Mouse (Mus musculus) myocyte (in vitro differentiated cells): ENCODE data around the gene Gab1.

Experiments
- CEBPB ChIP-seq: IDR thresholded peaks from 2 replicates; pipeline ENCODE4 v1.6.1; 2011; ENCODE audit warnings: mild to moderate bottlenecking, moderate library complexity; ENCODE audit not compliant: poor library complexity, insufficient read depth, severe bottlenecking
- E2F4 ChIP-seq: IDR thresholded peaks from one replicate; pipeline ENCODE4 v1.6.1; 2011; ENCODE audit warnings: mild to moderate bottlenecking, control low read depth, moderate library complexity; ENCODE audit not compliant: insufficient read depth
- MAX ChIP-seq: IDR thresholded peaks from one replicate; pipeline ENCODE4 v1.6.1; 2011; ENCODE audit warnings: low read depth, mild to moderate bottlenecking, control low read depth
- MYOD1 ChIP-seq, 3 experiments: IDR thresholded peaks; one replicate each; pipeline ENCODE4 v1.6.1; 2011; ENCODE audit warnings: control low read depth in 2 of 3, low read depth in 2 of 3, mild to moderate bottlenecking in 2 of 3, moderate library complexity in 1 of 3; ENCODE audit not compliant: insufficient read length in 2 of 3, control insufficient read depth in 1 of 3
- MYOG ChIP-seq, 3 experiments: IDR thresholded peaks; one replicate each; pipeline ENCODE4 v1.6.1; 2011; ENCODE audit warnings: control low read depth in 2 of 3, low read depth in 2 of 3, mild to moderate bottlenecking in 2 of 3; ENCODE audit not compliant: insufficient read length in 2 of 3, control insufficient read depth in 1 of 3, insufficient read depth in 1 of 3
- POLR2A ChIP-seq: IDR thresholded peaks from one replicate; pipeline ENCODE4 v1.6.1; 2011; ENCODE audit warnings: low read depth, mild to moderate bottlenecking, control low read depth, moderate library complexity; ENCODE audit not compliant: insufficient read length
- POLR2AphosphoS2 ChIP-seq: IDR thresholded peaks from one replicate; pipeline ENCODE4 v1.6.1; 2011; ENCODE audit warnings: low read depth, control low read depth; ENCODE audit not compliant: insufficient read length
- REST ChIP-seq: IDR thresholded peaks from one replicate; pipeline ENCODE4 v1.6.1; 2011; ENCODE audit warnings: mild to moderate bottlenecking, control low read depth, moderate library complexity; ENCODE audit not compliant: insufficient read depth, insufficient read length
- SRF ChIP-seq: IDR thresholded peaks from one replicate; pipeline ENCODE4 v1.6.1; 2011; ENCODE audit warnings: low read depth; ENCODE audit not compliant: control insufficient read depth, insufficient read length
- TCF12 ChIP-seq: IDR thresholded peaks from one replicate; pipeline ENCODE4 v1.6.1; 2011; ENCODE audit warnings: mild to moderate bottlenecking, control low read depth; ENCODE audit not compliant: poor library complexity, insufficient read depth, severe bottlenecking
- TCF3 ChIP-seq: IDR thresholded peaks from one replicate; pipeline ENCODE4 v1.6.1; 2011; ENCODE audit warnings: low read depth, control low read depth; ENCODE audit not compliant: insufficient read length
- USF1 ChIP-seq: IDR thresholded peaks from one replicate; pipeline ENCODE4 v1.6.1; 2011; ENCODE audit warnings: low read depth, mild to moderate bottlenecking, control low read depth, moderate library complexity

DNA sequence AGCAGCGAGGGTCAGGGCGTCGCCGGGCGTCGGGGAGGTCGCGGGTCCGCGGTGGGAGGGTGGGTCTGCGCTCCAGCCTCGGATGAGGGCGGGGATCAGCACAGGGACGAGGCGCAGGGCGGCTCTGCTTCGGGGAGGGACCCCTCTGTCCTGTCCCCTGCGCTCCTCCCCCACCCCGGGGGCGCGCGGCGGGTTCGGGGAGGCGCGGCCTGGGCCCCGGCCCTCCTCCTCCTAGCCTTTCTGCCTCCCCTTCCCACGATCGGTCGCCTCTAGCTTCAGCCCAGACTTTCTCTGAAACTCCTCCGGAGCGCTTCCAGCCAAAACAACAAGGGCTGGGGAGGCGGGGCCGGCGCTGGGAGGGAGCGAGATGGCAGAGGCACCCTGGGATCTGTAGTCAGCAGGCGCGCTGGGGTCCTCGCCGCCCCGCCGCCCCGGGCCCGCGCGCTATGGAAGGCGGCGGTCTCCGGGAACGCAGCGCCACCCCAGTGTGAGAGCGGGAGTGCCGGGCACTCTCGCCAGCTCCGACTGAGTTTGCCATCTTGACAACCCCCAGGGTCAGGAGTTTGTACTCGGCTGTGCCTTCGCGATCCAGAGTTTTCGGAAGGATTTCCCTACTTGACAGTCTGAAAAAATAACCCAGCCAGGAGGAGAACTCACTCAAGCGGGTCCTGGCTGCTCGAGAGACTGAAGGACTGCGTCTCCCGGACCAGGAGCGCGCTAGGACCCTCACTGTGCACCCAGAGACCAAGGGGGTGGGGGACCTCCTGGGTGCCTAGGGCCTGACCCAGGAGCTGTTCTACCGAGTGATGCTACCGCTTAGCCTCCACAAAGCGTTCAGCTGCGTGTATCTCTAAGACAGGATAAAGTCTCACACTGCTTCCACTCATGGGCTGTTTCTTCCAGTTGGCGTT, at the start of gene Gab1:
- no peak for TF ChIP-seq USF1
- peak; percentile 63 for TF ChIP-seq POLR2A
- TF ChIP-seq REST: no peak
- TF ChIP-seq TCF12: no peak
- TF ChIP-seq E2F4: no peak
- no peak for TF ChIP-seq MYOD1 (IDR thresholded peaks at IDR 0.05; ENCODE audit: control insufficient read depth in 1 of 3, insufficient read length in 2 of 3, low read depth in 2 of 3)
- no peak for TF ChIP-seq MYOG (IDR thresholded peaks at IDR 0.05; ENCODE audit: control insufficient read depth in 1 of 3, insufficient read depth in 1 of 3, insufficient read length in 2 of 3, low read depth in 2 of 3)
- TF ChIP-seq MAX: no peak
- TF ChIP-seq POLR2AphosphoS2: no peak
- no peak for TF ChIP-seq CEBPB
- no peak for TF ChIP-seq TCF3
- TF ChIP-seq SRF: no peak
